Mouse (Mus musculus): ENCODE measurements around the gene Dusp15. TPM values are rescaled to one million over a fixed set of nuclear protein-coding genes. Genes with fewer than 3 reads are reported as not detected.

The Dusp15 gene
- polyA plus RNA-seq, 1 experiment from 2014 or later, result not detected

DNA sequence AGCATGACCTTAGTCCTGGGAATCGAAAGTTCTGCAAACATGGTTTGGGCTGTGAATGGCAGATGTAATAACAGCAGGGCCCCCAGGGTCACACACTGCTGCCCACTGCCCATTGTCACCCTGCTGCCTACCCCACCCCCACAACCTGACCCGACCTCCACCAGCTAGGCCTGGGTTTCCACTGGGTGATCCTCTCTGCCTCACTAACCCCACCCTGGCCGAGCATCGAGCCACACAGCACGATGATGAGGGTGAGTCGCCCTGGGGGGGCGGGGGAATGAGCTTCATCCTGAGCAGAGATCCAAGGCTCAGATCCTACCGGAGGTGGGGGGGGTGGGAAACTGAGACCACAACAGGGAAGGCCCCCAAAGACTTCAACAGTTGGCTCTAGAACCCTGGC, 27.4 kb downstream of the Dusp15 start:
- Histone ChIP-seq H3K9me3 (ENCODE audit: control insufficient read depth, low read length) (no peaks in the 10 kb centered on the region), H3K9ac (ENCODE audit: low read length) (no peak overlapping the region), H3K4me2 (ENCODE audit: low read length) (no peak overlapping the region), H3K27ac (replicated peaks in 1 of 2; ENCODE audit: control insufficient read depth in 1 of 2, insufficient read depth in 1 of 2, low read depth in 2 of 2, low read length in 2 of 2) (no peak overlapping the region), H3K4me1 (ENCODE audit: control insufficient read depth in 2 of 2, insufficient read depth in 2 of 2, low read length in 2 of 2) (peaks cover 13 to 23% of the 10 kb centered on the region in 2 experiments; a peak in 3 of 4 replicates), H3K27me3 (ENCODE audit: control insufficient read depth, insufficient read depth, low read length) (no peaks in the 10 kb centered on the region), H3K36me3 (ENCODE audit: control insufficient read depth, insufficient read depth, low read length) (no peaks in the 10 kb centered on the region), H3K4me3 (ENCODE audit: control insufficient read depth in 1 of 2, insufficient read depth in 1 of 2, low read depth in 1 of 2, low read length in 2 of 2) (no peak overlapping the region)
- WGBS, result 75% methylated on average over 8 of the region's 8 CpGs
- ATAC-seq (ENCODE audit: insufficient number of reproducible peaks, insufficient read depth, low FRiP score, low read depth), result no peak

DNA sequence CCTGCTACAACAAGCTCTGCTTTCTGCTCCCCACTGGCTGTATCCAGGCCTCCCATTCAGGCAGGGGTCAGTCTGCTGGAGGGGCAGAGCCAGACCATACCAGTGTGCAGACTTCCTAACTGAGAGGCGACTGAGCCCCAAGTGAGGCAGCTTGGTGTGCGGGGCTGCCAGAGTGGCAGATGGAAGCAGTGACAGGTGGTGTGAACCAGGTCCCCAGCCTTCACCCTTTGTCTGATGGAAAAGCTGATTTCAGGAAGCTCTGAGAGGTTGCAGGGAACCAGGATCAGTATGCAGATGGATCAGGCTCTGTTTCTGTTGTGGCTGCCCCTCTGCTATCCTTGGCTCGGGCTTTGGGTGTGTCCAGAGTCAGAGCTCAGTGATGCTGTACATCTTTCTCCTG, 27.9 kb downstream of the Dusp15 start:
- Histone ChIP-seq H3K4me2 (ENCODE audit: low read length) (no peak overlapping the region), H3K36me3 (ENCODE audit: control insufficient read depth, insufficient read depth, low read length) (no peaks in the 10 kb centered on the region), H3K4me1 (ENCODE audit: control insufficient read depth in 2 of 2, insufficient read depth in 2 of 2, low read length in 2 of 2) (peaks cover 14 to 26% of the 10 kb centered on the region in 2 experiments), H3K27me3 (ENCODE audit: control insufficient read depth, insufficient read depth, low read length) (no peaks in the 10 kb centered on the region), H3K27ac (replicated peaks in 1 of 2; ENCODE audit: control insufficient read depth in 1 of 2, insufficient read depth in 1 of 2, low read depth in 2 of 2, low read length in 2 of 2) (no peak overlapping the region), H3K4me3 (ENCODE audit: control insufficient read depth in 1 of 2, insufficient read depth in 1 of 2, low read depth in 1 of 2, low read length in 2 of 2) (no peak overlapping the region), H3K9me3 (ENCODE audit: control insufficient read depth, low read length) (no peaks in the 10 kb centered on the region), H3K9ac (ENCODE audit: low read length) (no peak overlapping the region)
- ATAC-seq (ENCODE audit: insufficient number of reproducible peaks, insufficient read depth, low FRiP score, low read depth), result no peak
- 80% methylated on average over 3 of the region's 3 CpGs for WGBS

DNA sequence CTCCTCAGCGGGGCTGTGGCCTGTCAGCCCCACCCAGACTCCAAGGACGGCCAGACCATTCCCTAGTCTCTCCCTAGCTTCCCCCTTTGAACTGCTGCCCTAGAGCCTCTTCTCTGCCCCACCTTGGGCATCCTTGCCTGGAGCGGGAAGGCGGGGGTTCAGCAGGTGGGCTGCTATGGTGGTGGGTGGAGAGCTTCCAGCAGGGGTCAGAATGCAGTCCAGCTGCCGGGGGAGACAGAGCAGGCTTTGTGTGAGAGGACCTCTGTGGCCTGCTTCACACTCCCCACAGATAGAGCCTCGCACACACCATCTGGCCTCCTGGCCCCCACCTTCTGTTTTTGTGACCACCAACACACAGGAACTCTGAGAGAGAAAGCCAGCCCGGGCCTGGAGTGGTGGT, 29.1 kb downstream of the Dusp15 start:
- Histone ChIP-seq H3K27ac (replicated peaks in 1 of 2; ENCODE audit: control insufficient read depth in 1 of 2, insufficient read depth in 1 of 2, low read depth in 2 of 2, low read length in 2 of 2) (no peak overlapping the region), H3K36me3 (ENCODE audit: control insufficient read depth, insufficient read depth, low read length) (no peaks in the 10 kb centered on the region), H3K4me3 (ENCODE audit: control insufficient read depth in 1 of 2, insufficient read depth in 1 of 2, low read depth in 1 of 2, low read length in 2 of 2) (no peak overlapping the region), H3K4me1 (ENCODE audit: control insufficient read depth in 2 of 2, insufficient read depth in 2 of 2, low read length in 2 of 2) (peaks cover 18 to 27% of the 10 kb centered on the region in 2 experiments), H3K4me2 (ENCODE audit: low read length) (no peak overlapping the region), H3K9ac (ENCODE audit: low read length) (no peak overlapping the region), H3K9me3 (ENCODE audit: control insufficient read depth, low read length) (no peaks in the 10 kb centered on the region), H3K27me3 (ENCODE audit: control insufficient read depth, insufficient read depth, low read length) (no peaks in the 10 kb centered on the region)
- WGBS, result 21% methylated on average over 6 of the region's 7 CpGs
- ATAC-seq (ENCODE audit: insufficient number of reproducible peaks, insufficient read depth, low FRiP score, low read depth), result no peak

DNA sequence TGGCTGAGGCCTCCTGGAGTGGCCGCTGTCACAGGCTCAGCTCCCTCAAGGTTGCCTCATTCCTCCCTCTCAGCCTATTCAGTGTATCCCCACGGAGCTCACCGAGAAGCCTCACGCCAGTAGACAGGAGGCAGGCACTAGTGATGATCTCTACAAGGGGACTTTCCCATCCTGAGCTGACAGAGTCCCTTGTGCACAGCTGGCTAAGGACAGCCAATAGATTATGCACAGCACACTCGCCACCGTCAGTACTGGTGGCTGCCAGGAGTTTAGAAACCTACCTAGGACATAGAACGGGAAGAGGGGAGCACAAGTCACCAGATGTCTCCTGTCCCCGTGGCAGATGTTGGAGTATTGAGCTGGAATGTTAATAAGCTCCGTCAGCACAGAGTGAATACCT, 33.8 kb downstream of the Dusp15 start:
- Histone ChIP-seq H3K27ac (replicated peaks in 1 of 2; ENCODE audit: control insufficient read depth in 1 of 2, insufficient read depth in 1 of 2, low read depth in 2 of 2, low read length in 2 of 2) (no peak overlapping the region), H3K4me3 (ENCODE audit: control insufficient read depth in 1 of 2, insufficient read depth in 1 of 2, low read depth in 1 of 2, low read length in 2 of 2) (no peak overlapping the region), H3K4me1 (ENCODE audit: control insufficient read depth in 2 of 2, insufficient read depth in 2 of 2, low read length in 2 of 2) (peaks cover 17 to 20% of the 10 kb centered on the region in 2 experiments), H3K27me3 (ENCODE audit: control insufficient read depth, insufficient read depth, low read length) (peaks cover 15% of the 10 kb centered on the region; the same call in 1 of the 2 replicates), H3K9me3 (ENCODE audit: control insufficient read depth, low read length) (no peaks in the 10 kb centered on the region), H3K4me2 (ENCODE audit: low read length) (no peak overlapping the region), H3K36me3 (ENCODE audit: control insufficient read depth, insufficient read depth, low read length) (no peaks in the 10 kb centered on the region), H3K9ac (ENCODE audit: low read length) (no peak overlapping the region)
- ATAC-seq (ENCODE audit: insufficient number of reproducible peaks, insufficient read depth, low FRiP score, low read depth), result no peak
- WGBS, result 43% methylated on average over 9 of the region's 9 CpGs

DNA sequence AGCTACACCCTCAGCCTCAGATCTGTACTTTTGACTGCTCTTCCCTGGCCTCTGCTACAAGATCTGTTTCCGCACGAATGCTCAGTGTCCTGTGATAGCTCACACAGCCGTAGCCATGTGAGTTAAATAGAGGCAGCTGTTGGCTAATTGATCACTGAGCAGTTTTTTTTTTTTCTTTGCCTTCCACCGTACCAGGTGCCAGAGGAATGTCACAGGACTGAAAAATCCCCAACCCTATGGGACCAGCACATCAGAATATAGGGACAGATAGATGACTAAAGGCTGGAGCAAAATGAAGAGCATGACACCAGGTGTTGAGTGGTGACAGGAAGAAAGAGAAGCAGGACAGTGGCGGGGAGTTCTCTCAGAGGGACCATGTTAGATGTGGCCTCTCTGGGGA, 35.4 kb downstream of the Dusp15 start:
- ATAC-seq (ENCODE audit: insufficient number of reproducible peaks, insufficient read depth, low FRiP score, low read depth), result no peak
- no peak overlapping the region for H3K9ac ChIP-seq (ENCODE audit: low read length)
- peaks cover 28% of the 10 kb centered on the region for H3K27me3 ChIP-seq (ENCODE audit: control insufficient read depth, insufficient read depth, low read length)

DNA sequence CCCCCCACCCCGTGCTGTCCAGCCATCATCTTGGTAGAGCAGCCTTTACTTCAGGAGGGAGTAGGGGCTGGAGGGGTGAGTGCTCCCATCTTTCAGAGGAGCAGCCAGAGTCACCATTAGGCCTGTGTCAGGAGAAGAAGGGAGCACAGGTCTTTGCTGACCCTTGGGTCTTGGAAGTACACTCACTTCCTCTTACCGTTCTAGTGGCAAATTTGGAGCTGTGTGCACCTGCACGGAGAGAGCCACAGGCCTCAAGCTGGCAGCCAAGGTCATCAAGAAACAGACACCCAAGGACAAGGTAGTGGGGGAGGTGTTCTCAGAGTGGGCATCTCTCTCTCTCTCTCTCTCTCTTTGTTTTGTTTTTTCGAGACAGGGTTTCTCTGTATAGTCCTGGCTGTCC, 36.0 kb downstream of the Dusp15 start:
- ATAC-seq (ENCODE audit: insufficient number of reproducible peaks, insufficient read depth, low FRiP score, low read depth), result no peak
- H3K4me2 ChIP-seq (ENCODE audit: low read length), result no peak overlapping the region
- 59% methylated on average over 4 of the region's 4 CpGs for WGBS
- no peak overlapping the region for H3K9ac ChIP-seq (ENCODE audit: low read length)
- no peak overlapping the region for H3K4me3 ChIP-seq (ENCODE audit: control insufficient read depth in 1 of 2, insufficient read depth in 1 of 2, low read depth in 1 of 2, low read length in 2 of 2)
- no peaks in the 10 kb centered on the region for H3K9me3 ChIP-seq (ENCODE audit: control insufficient read depth, low read length)
- peaks cover 17 to 20% of the 10 kb centered on the region in 2 experiments for H3K4me1 ChIP-seq (ENCODE audit: control insufficient read depth in 2 of 2, insufficient read depth in 2 of 2, low read length in 2 of 2)
- no peak overlapping the region for H3K27ac ChIP-seq (replicated peaks in 1 of 2; ENCODE audit: control insufficient read depth in 1 of 2, insufficient read depth in 1 of 2, low read depth in 2 of 2, low read length in 2 of 2)
- peaks cover 35% of the 10 kb centered on the region for H3K27me3 ChIP-seq (ENCODE audit: control insufficient read depth, insufficient read depth, low read length)
- H3K36me3 ChIP-seq (ENCODE audit: control insufficient read depth, insufficient read depth, low read length), result no peaks in the 10 kb centered on the region

More for the DNA sequence above, 35.4 kb downstream of the Dusp15 start:
- Histone ChIP-seq H3K4me1 (ENCODE audit: control insufficient read depth in 2 of 2, insufficient read depth in 2 of 2, low read length in 2 of 2) (peaks cover 17 to 20% of the 10 kb centered on the region in 2 experiments), H3K9me3 (ENCODE audit: control insufficient read depth, low read length) (no peaks in the 10 kb centered on the region), H3K27ac (replicated peaks in 1 of 2; ENCODE audit: control insufficient read depth in 1 of 2, insufficient read depth in 1 of 2, low read depth in 2 of 2, low read length in 2 of 2) (no peak overlapping the region), H3K4me3 (ENCODE audit: control insufficient read depth in 1 of 2, insufficient read depth in 1 of 2, low read depth in 1 of 2, low read length in 2 of 2) (no peak overlapping the region), H3K4me2 (ENCODE audit: low read length) (no peak overlapping the region), H3K36me3 (ENCODE audit: control insufficient read depth, insufficient read depth, low read length) (no peaks in the 10 kb centered on the region)
- 55% methylated on average over 5 of the region's 5 CpGs for WGBS

DNA sequence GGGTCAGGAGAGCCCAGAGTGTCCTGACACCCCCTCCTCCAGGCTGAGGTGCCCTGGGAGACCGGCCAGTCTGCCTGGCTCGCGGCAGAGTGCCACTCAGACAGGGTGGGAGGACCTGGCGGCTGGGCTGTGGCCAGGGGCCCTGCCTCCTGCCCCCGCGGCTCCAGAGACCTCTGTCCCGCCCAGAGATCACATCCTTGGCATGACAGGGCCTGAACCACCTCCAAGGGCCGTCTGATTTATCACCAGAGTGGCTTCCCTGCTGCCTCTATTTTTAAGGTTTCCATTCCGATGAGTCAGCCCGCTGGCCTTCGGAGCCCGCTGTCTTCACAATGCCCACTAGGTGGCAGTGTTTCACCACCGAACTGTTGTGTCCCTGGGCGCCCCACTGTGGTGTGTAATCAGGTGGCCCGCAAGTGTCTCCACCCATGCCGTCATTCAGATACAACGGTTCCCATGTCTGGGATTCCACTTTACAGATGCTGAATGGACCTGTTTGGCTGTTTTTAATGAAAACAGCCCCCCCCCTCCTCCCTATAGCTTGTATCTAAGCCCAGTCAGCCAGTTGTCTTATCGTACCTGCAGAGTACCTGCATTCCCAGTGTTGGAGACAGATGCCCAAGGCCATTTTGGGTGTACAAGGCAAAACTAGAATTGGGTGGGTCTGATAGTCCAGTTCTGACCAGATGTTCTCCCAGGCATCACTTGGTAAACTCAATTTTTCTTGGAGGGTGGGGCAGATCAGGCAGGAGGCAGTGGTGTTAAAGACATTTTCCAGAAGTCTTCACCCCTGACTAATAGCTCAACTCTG, 37.0 kb downstream of the Dusp15 start:
- 2% methylated on average over 18 of the region's 18 CpGs for WGBS

More for the DNA sequence above, 37.0 kb downstream of the Dusp15 start:
- H3K36me3 ChIP-seq (ENCODE audit: control insufficient read depth, insufficient read depth, low read length), result no peaks in the 10 kb centered on the region
- no peak overlapping the region for H3K9ac ChIP-seq (ENCODE audit: low read length)
- H3K4me2 ChIP-seq (ENCODE audit: low read length), result peak overlapping the region; percentile 59
- H3K27ac ChIP-seq (replicated peaks in 1 of 2; ENCODE audit: control insufficient read depth in 1 of 2, insufficient read depth in 1 of 2, low read depth in 2 of 2, low read length in 2 of 2), result no peak overlapping the region
- H3K4me3 ChIP-seq (ENCODE audit: control insufficient read depth in 1 of 2, insufficient read depth in 1 of 2, low read depth in 1 of 2, low read length in 2 of 2), result peak overlapping the region in 1 of 2 experiments; percentile 5; a peak in 2 of 4 replicates
- peaks cover 17 to 20% of the 10 kb centered on the region in 2 experiments for H3K4me1 ChIP-seq (ENCODE audit: control insufficient read depth in 2 of 2, insufficient read depth in 2 of 2, low read length in 2 of 2)
- peaks cover 40% of the 10 kb centered on the region for H3K27me3 ChIP-seq (ENCODE audit: control insufficient read depth, insufficient read depth, low read length)
- ATAC-seq (ENCODE audit: insufficient number of reproducible peaks, insufficient read depth, low FRiP score, low read depth), result 0 out of 2 replicates have a peak, but pooled peaks have one; percentile 29
- H3K9me3 ChIP-seq (ENCODE audit: control insufficient read depth, low read length), result no peaks in the 10 kb centered on the region

Measured in heart, embryonic 14.5 days (tissue).